Mouse (Mus musculus): ENCODE results near the gene 1810062G17Rik.

DNA sequence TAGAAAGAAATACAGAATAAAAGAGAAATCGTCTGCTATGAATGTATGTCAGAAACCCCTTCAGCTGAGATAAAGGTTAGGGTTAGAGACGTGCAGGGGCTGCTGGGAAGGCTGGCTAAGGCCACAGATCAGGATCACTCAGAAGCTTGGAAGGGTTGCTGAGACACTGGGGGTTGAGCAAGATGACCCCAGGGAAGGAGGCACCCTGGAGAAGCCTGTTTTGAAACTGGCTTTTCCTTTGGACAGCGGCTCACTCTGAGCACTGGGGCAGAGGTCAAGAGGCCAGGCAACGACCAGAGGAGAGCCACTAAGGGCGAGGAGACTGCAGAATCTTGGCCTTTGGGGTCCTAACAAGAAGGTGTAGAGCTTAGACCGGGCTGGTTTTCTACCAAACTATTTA, 10.4 kb downstream of the 1810062G17Rik start:
- TF ChIP-seq HCFC1 (IDR thresholded peaks at IDR 0.05; ENCODE audit: borderline replicate concordance, insufficient read depth, low read length) (no peak), MAFK (IDR thresholded peaks at IDR 0.05; ENCODE audit: insufficient read depth, low read depth, low read length) (no peak), CHD2 (IDR thresholded peaks at IDR 0.05; ENCODE audit: low read depth, low read length) (no peak), ZNF384 (IDR thresholded peaks at IDR 0.05; ENCODE audit: low read depth, low read length) (no peak)
